Mouse (Mus musculus) lung, embryonic 16.5 days (tissue): ENCODE measurements at regions not wholly inside any gene's neighbourhood (a gene's known extent, or its start where the extent isn't known, plus 50 kb on each side); places are given as distances from the start of the nearest gene placed in this dataset.
A peak's percentile ranks its signal among the peaks of the same experiment; 100 is the strongest.

Experiments
- ATAC-seq: fragments of 200-750 bp; cut with Nextera tagmentation; 2 replicates; pipeline ENCODE4 v1.8.0; 2017; ENCODE audit warnings: low read depth, mild to moderate bottlenecking, moderate library complexity
- H3K27ac ChIP-seq: fragments of 300-500 bp; sonication (generic); 2 replicates; pipeline ENCODE4 v1.5.1; 2014; ENCODE audit warnings: mild to moderate bottlenecking, control low read depth, low read length
- H3K27me3 ChIP-seq: fragments of 300-500 bp; sonication (generic); 2 replicates; pipeline ENCODE4 v1.6.1; 2014; ENCODE audit warnings: low read depth, low read length, mixed read lengths; ENCODE audit not compliant: control insufficient read depth, insufficient read depth
- H3K36me3 ChIP-seq: fragments of 300-500 bp; sonication (generic); 2 replicates; pipeline ENCODE4 v1.6.1; 2014; ENCODE audit warnings: low read length; ENCODE audit not compliant: control insufficient read depth, insufficient read depth
- H3K4me1 ChIP-seq: fragments of 300-500 bp; sonication (generic); replicated peaks from 2 replicates; pipeline ENCODE4 v1.6.1; 2014; ENCODE audit warnings: low read length, mixed read lengths; ENCODE audit not compliant: control insufficient read depth, insufficient read depth
- H3K4me2 ChIP-seq: fragments of 300-500 bp; sonication (generic); 2 replicates; pipeline ENCODE4 v1.6.1; 2014; ENCODE audit warnings: low read depth, low read length, control low read depth
- H3K4me3 ChIP-seq: fragments of 300-500 bp; sonication (generic); 2 replicates; pipeline ENCODE4 v1.5.1; 2014; ENCODE audit warnings: mild to moderate bottlenecking, low read length, control low read depth
- H3K9ac ChIP-seq: fragments of 300-500 bp; sonication (generic); 2 replicates; pipeline ENCODE4 v1.6.1; 2014; ENCODE audit warnings: low read length, control low read depth
- H3K9me3 ChIP-seq: fragments of 300-500 bp; sonication (generic); 2 replicates; pipeline ENCODE4 v1.6.1; 2016; ENCODE audit warnings: low read length; ENCODE audit not compliant: control insufficient read depth
- WGBS: fragments of 180-500 bp; shearing (Covaris S2); extraction: QIAGEN DNeasy Blood & Tissue Kit; methylation state at CpG from one replicate; pipeline ENCODE4 v1.1.7; 2014; 5-methylcytosine and 5-hydroxymethylcytosine counted together

DNA sequence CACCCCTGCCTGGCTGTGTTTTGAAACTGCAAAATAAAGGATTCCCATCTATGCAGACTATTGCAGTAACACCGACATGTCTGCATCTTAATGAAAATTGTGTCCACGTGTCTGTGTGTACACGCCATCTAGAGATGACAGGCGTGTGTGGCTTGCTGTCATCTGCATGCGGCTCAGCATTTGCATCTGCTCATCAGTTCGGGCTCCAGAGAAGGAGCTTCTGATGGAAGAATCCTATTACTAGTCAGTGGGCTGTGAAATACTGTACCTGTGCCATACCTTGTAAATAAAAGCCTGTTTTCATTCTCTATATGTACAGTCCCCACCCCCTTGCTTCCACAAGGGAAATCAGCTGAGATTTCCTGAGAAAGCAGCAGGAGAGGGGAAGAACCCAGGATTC lies 92.7 kb upstream of the Kirrel3 start:
- 37% methylated on average over 6 of the region's 6 CpGs for WGBS
- no peak overlapping the region for H3K4me3 ChIP-seq
- no peaks in the 10 kb centered on the region for H3K9me3 ChIP-seq
- H3K27me3 ChIP-seq = no peaks in the 10 kb centered on the region
- H3K4me1 ChIP-seq = peaks cover 5% of the 10 kb centered on the region; the same call in 1 of the 2 replicates
- no peak overlapping the region for H3K27ac ChIP-seq
- no peaks in the 10 kb centered on the region for H3K36me3 ChIP-seq
- no peak overlapping the region for H3K4me2 ChIP-seq
- no peak for ATAC-seq
- H3K9ac ChIP-seq = no peak overlapping the region

DNA sequence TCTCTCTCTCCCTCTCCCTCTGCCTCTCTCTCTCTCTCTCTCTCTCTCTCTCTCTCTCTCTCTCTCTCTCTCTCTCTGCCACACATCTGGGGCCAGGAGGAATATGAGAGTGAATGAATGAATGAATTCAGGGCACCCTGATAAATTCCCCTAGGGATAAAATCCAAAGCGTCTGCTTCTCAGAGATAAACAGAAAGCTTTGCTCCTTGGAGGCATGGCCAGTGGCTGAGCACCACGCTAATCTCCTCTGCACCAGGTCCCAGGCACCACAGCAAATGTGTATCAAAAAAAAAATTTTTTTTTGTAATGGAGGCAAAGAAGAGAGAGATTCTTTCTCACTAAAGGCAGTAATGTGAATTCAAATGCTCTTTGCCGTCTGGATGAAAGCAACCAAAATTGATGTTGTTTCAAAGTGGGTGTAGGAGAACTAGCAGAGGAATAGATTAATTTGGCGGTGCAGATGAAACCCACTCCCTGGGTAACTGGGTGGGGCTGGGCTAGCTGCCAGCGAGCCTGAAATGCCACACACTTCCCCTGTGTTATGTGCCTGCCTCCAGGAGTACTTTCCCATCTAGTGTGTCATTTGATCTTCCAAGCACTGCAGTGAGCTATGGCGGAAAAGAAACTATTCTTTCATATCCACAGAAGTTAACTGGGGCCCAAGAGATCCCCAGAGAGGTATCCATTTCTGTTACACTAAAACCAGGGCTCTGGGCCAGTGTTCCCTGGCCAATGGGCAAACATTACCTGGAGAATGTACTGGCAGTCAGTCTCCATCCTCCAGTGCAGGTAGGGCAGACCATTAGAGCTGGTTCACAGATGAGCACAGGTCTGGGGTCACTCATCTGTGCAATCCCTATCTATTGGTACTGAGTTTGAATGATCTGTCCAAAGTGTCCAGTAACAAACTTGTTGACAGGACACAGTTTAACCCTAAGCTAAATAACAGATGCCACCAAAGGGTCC lies 89.6 kb upstream of the Kirrel3 start:
- H3K4me2 ChIP-seq = no peak overlapping the region
- H3K4me1 ChIP-seq = peaks cover 5% of the 10 kb centered on the region; the same call in 1 of the 2 replicates
- 25% methylated on average over 6 of the region's 6 CpGs for WGBS
- no peak overlapping the region for H3K9ac ChIP-seq
- no peak for ATAC-seq
- H3K27ac ChIP-seq = no peak overlapping the region
- H3K36me3 ChIP-seq = no peaks in the 10 kb centered on the region
- H3K27me3 ChIP-seq = no peaks in the 10 kb centered on the region
- H3K4me3 ChIP-seq = no peak overlapping the region
- H3K9me3 ChIP-seq = no peaks in the 10 kb centered on the region

DNA sequence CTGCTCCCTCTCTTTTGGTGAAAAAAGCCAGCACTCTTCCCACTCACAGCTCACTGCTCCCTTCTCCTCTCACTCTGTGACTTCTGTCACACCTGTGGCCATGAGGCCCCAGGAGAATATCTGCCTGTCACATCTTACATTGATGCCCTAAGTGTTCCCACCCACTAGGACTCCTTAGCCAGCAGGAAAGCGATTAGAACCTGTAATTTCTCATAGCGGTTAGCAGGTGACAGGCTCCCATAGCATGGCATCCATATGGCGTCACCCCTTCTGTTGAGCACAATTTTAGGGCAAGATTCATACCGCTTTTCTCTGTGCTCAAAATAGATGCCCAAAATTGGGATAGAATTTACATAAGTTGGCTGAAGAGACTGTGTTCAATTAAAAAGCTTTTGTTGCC lies 74.0 kb upstream of the Kirrel3 start:
- WGBS = 73% methylated on average over 4 of the region's 4 CpGs
- Histone ChIP-seq H3K4me2 (no peak overlapping the region), H3K9ac (no peak overlapping the region), H3K36me3 (no peaks in the 10 kb centered on the region), H3K4me1 (no peaks in the 10 kb centered on the region), H3K27ac (no peak overlapping the region), H3K9me3 (no peaks in the 10 kb centered on the region), H3K27me3 (no peaks in the 10 kb centered on the region), H3K4me3 (no peak overlapping the region)
- ATAC-seq = no peak

DNA sequence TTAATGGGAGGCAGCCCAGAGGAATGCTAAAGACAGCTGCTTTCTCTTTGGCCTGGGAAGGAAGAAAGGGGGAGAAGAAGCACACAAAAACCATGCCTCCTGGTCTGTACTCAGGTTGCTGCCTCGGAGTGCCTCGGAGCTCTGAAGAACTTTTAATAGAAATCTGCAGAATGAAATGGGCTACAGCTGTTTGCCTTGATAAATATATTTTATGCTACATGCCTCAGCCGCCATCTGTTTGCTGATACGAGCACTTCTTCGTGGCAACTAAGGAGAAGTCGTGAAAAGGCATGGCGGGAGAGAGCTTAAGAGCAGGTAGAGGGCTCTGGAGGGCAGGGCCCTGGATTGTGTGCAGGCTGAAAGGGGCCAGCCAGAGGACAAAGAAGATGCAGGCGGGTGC lies 69.5 kb upstream of the Kirrel3 start:
- Histone ChIP-seq H3K36me3 (no peaks in the 10 kb centered on the region), H3K27me3 (no peaks in the 10 kb centered on the region), H3K9ac (no peak overlapping the region), H3K4me1 (no peaks in the 10 kb centered on the region), H3K27ac (no peak overlapping the region), H3K4me3 (no peak overlapping the region), H3K4me2 (no peak overlapping the region), H3K9me3 (no peaks in the 10 kb centered on the region)
- ATAC-seq = no peak
- WGBS = 63% methylated on average over 8 of the region's 8 CpGs

DNA sequence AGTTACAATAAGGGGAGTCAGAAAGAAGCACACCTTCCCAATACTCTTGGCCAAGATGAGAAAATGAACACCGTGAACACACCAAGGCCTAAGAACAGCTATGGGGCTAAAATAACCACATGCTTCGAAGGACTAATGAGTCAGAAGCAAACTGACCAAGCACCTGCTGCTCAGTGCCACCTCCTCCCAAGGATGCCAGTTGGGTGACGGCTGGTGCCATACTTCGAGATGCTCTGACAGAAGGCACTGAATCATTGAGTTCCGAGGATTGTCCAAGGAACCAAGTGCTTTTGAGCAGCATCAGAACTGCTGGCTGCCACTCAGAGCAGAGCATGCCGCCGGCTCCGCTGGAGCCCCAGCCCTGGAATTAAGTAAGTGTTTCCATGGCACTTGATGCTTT lies 67.6 kb upstream of the Kirrel3 start:
- 83% methylated on average over 8 of the region's 8 CpGs for WGBS
- H3K9ac ChIP-seq = no peak overlapping the region
- no peak for ATAC-seq

DNA sequence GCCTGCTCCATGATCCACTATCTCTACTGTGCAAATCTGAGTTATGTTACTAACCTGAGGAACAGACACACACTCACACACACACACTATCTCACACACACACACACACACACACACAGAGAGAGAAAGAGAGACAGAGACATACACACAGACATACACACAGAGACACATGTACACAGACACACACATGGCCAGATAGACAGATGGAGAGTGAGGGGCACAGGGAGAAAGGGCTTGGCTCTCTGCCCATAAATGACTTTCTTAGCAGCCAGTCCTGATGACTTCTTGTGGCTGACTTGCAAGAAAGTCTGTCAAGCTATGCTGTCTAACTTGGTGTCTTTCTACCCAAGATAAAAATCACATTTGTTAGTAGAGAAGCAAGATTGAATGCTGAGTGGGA lies 63.7 kb upstream of the Kirrel3 start:
- Histone ChIP-seq H3K9ac (no peak overlapping the region), H3K27ac (no peak overlapping the region), H3K4me3 (no peak overlapping the region), H3K27me3 (no peaks in the 10 kb centered on the region), H3K4me1 (peaks cover 6% of the 10 kb centered on the region), H3K9me3 (no peaks in the 10 kb centered on the region), H3K36me3 (no peaks in the 10 kb centered on the region), H3K4me2 (no peak overlapping the region)
- ATAC-seq = no peak

More for the DNA sequence above, 67.6 kb upstream of the Kirrel3 start:
- H3K27ac ChIP-seq = no peak overlapping the region
- H3K4me1 ChIP-seq = no peaks in the 10 kb centered on the region
- H3K27me3 ChIP-seq = no peaks in the 10 kb centered on the region
- no peaks in the 10 kb centered on the region for H3K36me3 ChIP-seq
- H3K4me3 ChIP-seq = no peak overlapping the region
- no peaks in the 10 kb centered on the region for H3K9me3 ChIP-seq
- H3K4me2 ChIP-seq = no peak overlapping the region

DNA sequence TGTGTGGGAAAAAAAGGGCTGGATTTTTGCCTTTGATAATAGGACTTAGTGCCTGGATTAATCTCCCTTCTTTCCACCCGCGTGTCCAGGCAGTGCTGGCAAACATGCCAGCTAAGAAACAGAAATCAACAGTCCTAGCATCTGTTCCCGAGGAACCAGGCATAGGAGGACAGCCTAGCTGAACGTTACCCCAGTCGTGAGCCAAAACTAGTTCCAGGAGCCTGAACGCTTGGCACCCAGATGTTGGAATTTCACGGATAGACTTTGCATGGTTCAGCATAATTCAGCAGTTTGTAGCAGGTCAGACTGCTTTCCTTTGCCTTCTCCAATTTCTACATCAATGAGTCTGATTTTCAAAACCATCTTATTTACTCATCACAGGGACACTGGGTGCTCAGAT lies 62.6 kb upstream of the Kirrel3 start:
- peaks cover 11% of the 10 kb centered on the region for H3K4me1 ChIP-seq
- H3K27ac ChIP-seq = no peak overlapping the region
- 73% methylated on average over 7 of the region's 7 CpGs for WGBS
- H3K36me3 ChIP-seq = no peaks in the 10 kb centered on the region
- H3K9ac ChIP-seq = no peak overlapping the region
- H3K27me3 ChIP-seq = no peaks in the 10 kb centered on the region
- no peaks in the 10 kb centered on the region for H3K9me3 ChIP-seq
- no peak overlapping the region for H3K4me3 ChIP-seq
- ATAC-seq = no peak
- H3K4me2 ChIP-seq = no peak overlapping the region

DNA sequence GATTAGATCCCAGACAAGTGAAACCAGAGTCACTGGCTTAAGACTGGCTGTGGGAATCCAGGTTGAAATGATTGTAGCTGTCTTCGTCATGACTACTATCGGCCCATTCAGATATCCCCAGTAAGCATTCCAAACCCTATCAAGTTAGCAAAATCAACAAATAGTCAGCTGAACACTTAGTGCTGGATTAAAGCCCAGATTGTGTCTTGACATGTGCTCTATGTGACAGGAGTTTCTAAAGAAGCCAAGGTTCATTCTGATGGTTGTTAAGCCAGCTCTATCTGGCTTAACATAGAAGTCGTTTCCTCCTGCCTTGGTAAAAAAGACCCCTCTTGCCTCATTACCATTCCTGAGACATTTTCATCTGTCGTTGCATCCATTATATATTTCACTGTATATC lies 59.1 kb upstream of the Kirrel3 start:
- Histone ChIP-seq H3K4me2 (no peak overlapping the region), H3K36me3 (no peaks in the 10 kb centered on the region), H3K9me3 (no peaks in the 10 kb centered on the region), H3K27ac (no peak overlapping the region), H3K27me3 (no peaks in the 10 kb centered on the region), H3K9ac (no peak overlapping the region), H3K4me1 (peaks cover 11% of the 10 kb centered on the region), H3K4me3 (no peak overlapping the region)
- ATAC-seq = 0 out of 2 replicates have a peak, but pooled peaks have one; percentile 15
- 32% methylated on average over 4 of the region's 4 CpGs for WGBS

DNA sequence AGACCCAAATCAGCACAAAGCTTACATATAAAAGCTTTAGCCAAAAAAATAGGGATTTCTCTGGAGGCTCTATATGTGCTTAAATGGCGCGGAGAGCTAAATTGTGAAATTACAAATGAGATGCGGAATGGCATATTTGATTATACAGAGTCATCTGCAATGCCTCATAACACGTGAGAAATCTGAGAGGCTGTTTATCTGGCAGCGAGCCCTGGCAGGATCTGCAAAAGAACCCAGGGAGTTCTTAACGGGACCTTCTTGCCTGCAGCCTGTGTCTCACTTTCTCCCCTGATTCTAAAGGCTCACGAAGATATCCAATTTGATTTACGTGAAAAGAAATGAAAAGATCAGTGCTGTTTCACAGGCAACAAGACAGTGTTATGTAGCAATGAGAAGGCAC lies 58.0 kb upstream of the Kirrel3 start:
- H3K27ac ChIP-seq = no peak overlapping the region

More for the DNA sequence above, 58.0 kb upstream of the Kirrel3 start:
- no peak overlapping the region for H3K9ac ChIP-seq
- no peaks in the 10 kb centered on the region for H3K27me3 ChIP-seq
- H3K4me2 ChIP-seq = no peak overlapping the region
- H3K36me3 ChIP-seq = no peaks in the 10 kb centered on the region
- ATAC-seq = peak; percentile 52; the same call in 1 of the 2 replicates
- WGBS = 42% methylated on average over 8 of the region's 8 CpGs
- no peaks in the 10 kb centered on the region for H3K9me3 ChIP-seq
- H3K4me3 ChIP-seq = no peak overlapping the region
- peaks cover 11% of the 10 kb centered on the region for H3K4me1 ChIP-seq
